Mouse (Mus musculus) embryonic fibroblast, embryonic 13.5 days (primary cell): Measurements from ENCODE around the gene Amd1.

Experiments
- CTCF ChIP-seq: IDR thresholded peaks from 2 replicates; pipeline ENCODE4 v1.5.1; 2011; ENCODE audit warnings: mild to moderate bottlenecking, control low read depth, low read length, moderate library complexity, borderline replicate concordance; ENCODE audit not compliant: insufficient read depth
- POLR2A ChIP-seq: IDR thresholded peaks from 2 replicates; pipeline ENCODE4 v1.6.1; 2011; ENCODE audit warnings: low read depth, mild to moderate bottlenecking, control low read depth, low read length, moderate library complexity

DNA sequence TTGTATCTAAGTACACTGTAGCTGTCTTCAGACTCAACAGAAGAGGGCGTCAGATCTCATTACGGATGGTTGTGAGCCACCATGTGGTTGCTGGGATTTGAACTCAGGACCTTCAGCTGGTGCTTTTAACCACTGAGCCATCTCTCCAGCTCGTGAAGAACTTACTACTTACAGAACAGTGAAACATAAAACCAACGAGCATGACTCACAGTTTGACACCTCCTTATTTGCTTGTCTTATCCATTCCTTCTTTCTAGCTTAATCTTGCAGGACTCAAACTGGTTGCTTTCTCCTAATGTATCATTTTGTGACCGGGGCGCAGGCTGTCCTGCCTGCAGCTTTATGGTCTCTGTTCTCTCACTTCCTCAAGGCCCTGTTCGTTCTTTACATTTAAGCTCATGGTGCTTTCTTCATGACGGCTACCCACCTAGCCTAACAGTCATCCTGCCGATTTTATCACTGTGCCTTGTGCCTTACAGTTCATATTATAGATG, 45.5 kb upstream of the Amd1 start:
- no peak for TF ChIP-seq CTCF
- no peak for TF ChIP-seq POLR2A
